Mouse (Mus musculus) kidney, adult 2 months (tissue): ENCODE data around the gene Slc22a3. TPM values are rescaled to one million over a fixed set of nuclear protein-coding genes. Genes with fewer than 3 reads are reported as not detected.
A peak's percentile ranks its signal among the peaks of the same experiment; 100 is the strongest.

ENCODE experiments used
- DNase-seq: peaks from one replicate; pipeline ENCODE4 v3.0.0; 2021
- H3K27ac ChIP-seq: fragments of 200-500 bp; 2 replicates; pipeline ENCODE4 v1.5.1; 2012; ENCODE audit warnings: low read depth, low read length, control low read depth, inconsistent platforms; ENCODE audit not compliant: insufficient read depth
- H3K27me3 ChIP-seq: fragments of 200-500 bp; replicated peaks from 2 replicates; pipeline ENCODE4 v1.6.1; 2012; ENCODE audit warnings: mild to moderate bottlenecking, moderate library complexity, low read length, inconsistent platforms; ENCODE audit not compliant: control insufficient read depth, insufficient read depth
- H3K36me3 ChIP-seq: fragments of 200-500 bp; 2 replicates; pipeline ENCODE4 v1.6.1; 2012; ENCODE audit warnings: mild to moderate bottlenecking, moderate library complexity, low read length, inconsistent platforms; ENCODE audit not compliant: control insufficient read depth, insufficient read depth
- H3K4me1 ChIP-seq: fragments of 200-500 bp; 2 replicates; pipeline ENCODE4 v1.6.1; 2011; ENCODE audit warnings: low read length; ENCODE audit not compliant: control insufficient read depth, insufficient read depth
- H3K4me3 ChIP-seq: fragments of 200-500 bp; 2 replicates; pipeline ENCODE4 v1.5.1; 2011; ENCODE audit warnings: mild to moderate bottlenecking, low read depth, low read length, control low read depth; ENCODE audit not compliant: insufficient read depth
- CTCF ChIP-seq: fragments of 200-500 bp; conservative IDR thresholded peaks from 2 replicates; pipeline ENCODE4 v1.5.1; 2011; ENCODE audit warnings: low read depth, mild to moderate bottlenecking, control low read depth, low read length, moderate library complexity, mixed read lengths; ENCODE audit not compliant: insufficient read depth, insufficient read length
- POLR2A ChIP-seq: fragments of 200-500 bp; IDR thresholded peaks from one replicate; pipeline ENCODE4 v1.6.1; 2011; ENCODE audit warnings: low read depth, low read length, control low read depth
- WGBS: fragments of 180-500 bp; shearing (Covaris S2); methylation state at CpG from one replicate; pipeline ENCODE4 v1.1.7; 2018; 5-methylcytosine and 5-hydroxymethylcytosine counted together
- polyA plus RNA-seq: library from polyadenylated mRNA; depleted of rRNA; stranded (reverse); fragments of >200 nt; gene quantifications from 2 replicates; pipeline ENCODE4 v1.2.3, GENCODE M21; 2012; rRNA removed

Slc22a3 gene
- polyA plus RNA-seq, 1 experiment = 1.4 TPM

GRCm38 (mm10) chr17:12369393-12369792 is 138.1 kb downstream of the Slc22a3 start:
- H3K4me1 ChIP-seq = no peaks in the 10 kb centered on the region; the same call in 1 of the 2 replicates
- no peak overlapping the region for H3K4me3 ChIP-seq
- no peaks in the 10 kb centered on the region for H3K27me3 ChIP-seq
- peak; percentile 13 for DNase-seq
- 33% methylated on average over 5 of the region's 5 CpGs for WGBS
- TF ChIP-seq CTCF (no peak), POLR2A (no peak)
- no peaks in the 10 kb centered on the region for H3K36me3 ChIP-seq
- no peak overlapping the region for H3K27ac ChIP-seq

Other genes with a start within 250 kb of the Slc22a3 start
- 17.6 and 26.2 TPM in 2 replicates for gene Map3k4, start 188.9 kb downstream of the Slc22a3 start, polyA plus RNA-seq
- 0.03 and 0.07 TPM in 2 replicates for gene Plg, start 129.1 kb downstream of the Slc22a3 start, polyA plus RNA-seq
- 190 and 199 TPM in 2 replicates for gene Slc22a2, start 76.4 kb upstream of the Slc22a3 start, polyA plus RNA-seq
- gene Slc22a1, start 168.1 kb upstream of the Slc22a3 start, polyA plus RNA-seq = 468 and 516 TPM in 2 replicates